Mouse (Mus musculus) megakaryocyte, embryonic 14.5 days (primary cell): ENCODE results near the gene Afap1.

Source experiments
- FLI1 ChIP-seq: IDR thresholded peaks from 2 replicates; pipeline ENCODE4 v1.6.1; 2012; ENCODE audit warnings: low read length, inconsistent platforms, mixed read lengths
- GATA1 ChIP-seq: IDR thresholded peaks from 3 replicates; pipeline ENCODE4 v1.6.1; 2012; ENCODE audit warnings: mixed read lengths, low read length, inconsistent platforms, borderline replicate concordance

- no peak for TF ChIP-seq GATA1
- TF ChIP-seq FLI1, result no peak
Measured at GRCm38 (mm10) chr5:35916666-35917065, 23.5 kb downstream of the Afap1 start.
